Mouse (Mus musculus) MEL (cell line): ENCODE measurements around the gene Whrn. TPM values are rescaled to one million over a fixed set of nuclear protein-coding genes. Genes with fewer than 3 reads are reported as not detected.

Experiments used
- DNase-seq: peaks from one replicate; pipeline ENCODE4 v3.0.0; 2011; ENCODE audit warnings: low read depth, low spot score
- H3K27ac ChIP-seq: 2 replicates; pipeline ENCODE4 v1.5.1; 2012; ENCODE audit warnings: low read depth, mild to moderate bottlenecking, control low read depth, low read length, moderate library complexity; ENCODE audit not compliant: control insufficient read depth
- H3K27me3 ChIP-seq, 2 experiments: fragments of 150-350 bp in 1 of 2; sonication (generic) in 1 of 2; 2 replicates each; pipeline ENCODE4 v1.6.1; 2012; ENCODE audit warnings: low read length in 2 of 2, mild to moderate bottlenecking in 2 of 2, improper control_type of control experiment in 1 of 2, moderate library complexity in 1 of 2; ENCODE audit not compliant: insufficient read depth in 2 of 2, control insufficient read depth in 1 of 2
- H3K36me3 ChIP-seq, 2 experiments: 2 replicates each; pipeline ENCODE4 v1.6.1; 2012 to 2014; ENCODE audit warnings: low read length in 2 of 2, improper control_type of control experiment in 1 of 2, inconsistent platforms in 1 of 2, mild to moderate bottlenecking in 1 of 2; ENCODE audit not compliant: insufficient read depth in 2 of 2, control insufficient read depth in 1 of 2
- H3K4me1 ChIP-seq, 2 experiments: fragments of 150-350 bp in 1 of 2; sonication (generic) in 1 of 2; 2 replicates each; pipeline ENCODE4 v1.6.1; 2012; ENCODE audit warnings: low read length in 2 of 2, improper control_type of control experiment in 1 of 2, mild to moderate bottlenecking in 1 of 2; ENCODE audit not compliant: insufficient read depth in 2 of 2, control insufficient read depth in 1 of 2
- H3K4me3 ChIP-seq, 2 experiments: fragments of 150-350 bp in 1 of 2; sonication (generic) in 1 of 2; 2 replicates each; pipeline ENCODE4 v1.5.1; 2012; ENCODE audit warnings: low read depth in 2 of 2, low read length in 2 of 2, mild to moderate bottlenecking in 2 of 2, moderate library complexity in 2 of 2, control low read depth in 1 of 2, improper control_type of control experiment in 1 of 2; ENCODE audit not compliant: control insufficient read depth in 1 of 2, insufficient read depth in 1 of 2
- H3K79me2 ChIP-seq: 2 replicates; pipeline ENCODE4 v1.6.1; 2012; ENCODE audit warnings: mild to moderate bottlenecking, low read length, moderate library complexity; ENCODE audit not compliant: control insufficient read depth, poor library complexity, insufficient read depth
- H3K9ac ChIP-seq: 2 replicates; pipeline ENCODE4 v1.6.1; 2012; ENCODE audit warnings: low read depth, mild to moderate bottlenecking, control low read depth, low read length, moderate library complexity; ENCODE audit not compliant: control insufficient read depth, poor library complexity, severe bottlenecking
- H3K9me3 ChIP-seq: fragments of 150-350 bp; sonication (generic); replicated peaks from 2 replicates; pipeline ENCODE4 v1.6.1; 2012; ENCODE audit warnings: mild to moderate bottlenecking, low read length, improper control_type of control experiment, moderate library complexity; ENCODE audit not compliant: insufficient read depth
- BHLHE40 ChIP-seq: IDR thresholded peaks from 2 replicates; pipeline ENCODE4 v1.6.1; 2012; ENCODE audit warnings: low read depth, mild to moderate bottlenecking, inconsistent platforms, low read length, improper control_type of control experiment, borderline replicate concordance
- CHD1 ChIP-seq: IDR thresholded peaks from 2 replicates; pipeline ENCODE4 v1.6.1; 2012; ENCODE audit warnings: low read depth, mild to moderate bottlenecking, inconsistent platforms, low read length, improper control_type of control experiment
- CTCF ChIP-seq, 3 experiments: IDR thresholded peaks in 2 of 3; conservative IDR thresholded peaks in 1 of 3; 2 replicates each; pipeline ENCODE4 v1.5.1; 2011 to 2012; ENCODE audit warnings: low read length in 3 of 3, low read depth in 2 of 3, mild to moderate bottlenecking in 2 of 3, improper control_type of control experiment in 1 of 3, inconsistent platforms in 1 of 3, mixed read lengths in 1 of 3, moderate library complexity in 1 of 3; ENCODE audit not compliant: control insufficient read depth in 1 of 3, insufficient read depth in 1 of 3, poor library complexity in 1 of 3, severe bottlenecking in 1 of 3
- ETS1 ChIP-seq: IDR thresholded peaks from 2 replicates; pipeline ENCODE4 v1.6.1; 2012; ENCODE audit warnings: low read depth, mild to moderate bottlenecking, inconsistent platforms, low read length, improper control_type of control experiment, moderate library complexity
- GABPA ChIP-seq: IDR thresholded peaks from 2 replicates; pipeline ENCODE4 v1.6.1; 2012; ENCODE audit warnings: low read depth, mild to moderate bottlenecking, inconsistent platforms, low read length, improper control_type of control experiment, moderate library complexity
- GATA1 ChIP-seq: IDR thresholded peaks from 2 replicates; pipeline ENCODE4 v1.6.1; 2011; ENCODE audit warnings: low read depth, low read length, improper control_type of control experiment
- JUND ChIP-seq: IDR thresholded peaks from 2 replicates; pipeline ENCODE4 v1.6.1; 2011; ENCODE audit warnings: low read depth, mild to moderate bottlenecking, improper control_type of control experiment, low read length
- MAX ChIP-seq: IDR thresholded peaks from 2 replicates; pipeline ENCODE4 v1.6.1; 2011; ENCODE audit warnings: low read length, improper control_type of control experiment
- MAZ ChIP-seq: IDR thresholded peaks from 2 replicates; pipeline ENCODE4 v1.6.1; 2012; ENCODE audit warnings: low read depth, mild to moderate bottlenecking, inconsistent platforms, low read length, improper control_type of control experiment
- MEF2A ChIP-seq: IDR thresholded peaks from 2 replicates; pipeline ENCODE4 v1.6.1; 2014; ENCODE audit warnings: low read depth, mild to moderate bottlenecking, inconsistent platforms, low read length, improper control_type of control experiment; ENCODE audit not compliant: poor library complexity, insufficient replicate concordance, severe bottlenecking; ENCODE audit errors: extremely low read depth
- MYB ChIP-seq: IDR thresholded peaks from 2 replicates; pipeline ENCODE4 v1.6.1; 2011; ENCODE audit warnings: mild to moderate bottlenecking, low read depth, low read length, improper control_type of control experiment
- NELFE ChIP-seq: IDR thresholded peaks from 2 replicates; pipeline ENCODE4 v1.6.1; 2011; ENCODE audit warnings: low read depth, low read length, improper control_type of control experiment
- NRF1 ChIP-seq: IDR thresholded peaks from 2 replicates; pipeline ENCODE4 v1.6.1; 2014; ENCODE audit warnings: low read depth, mild to moderate bottlenecking, inconsistent platforms, low read length, improper control_type of control experiment, moderate library complexity; ENCODE audit not compliant: poor library complexity, insufficient read depth, severe bottlenecking
- POLR2A ChIP-seq, 2 experiments: IDR thresholded peaks; 2 replicates each; pipeline ENCODE4 v1.6.1; 2011 to 2012; ENCODE audit warnings: low read length in 2 of 2, mild to moderate bottlenecking in 2 of 2, control low read depth in 1 of 2, improper control_type of control experiment in 1 of 2, low read depth in 1 of 2, moderate library complexity in 1 of 2; ENCODE audit not compliant: control insufficient read depth in 1 of 2, insufficient read depth in 1 of 2, poor library complexity in 1 of 2
- POLR2AphosphoS2 ChIP-seq: IDR thresholded peaks from 2 replicates; pipeline ENCODE4 v1.6.1; 2011; ENCODE audit warnings: low read length, improper control_type of control experiment
- POLR2AphosphoS5 ChIP-seq: IDR thresholded peaks from 2 replicates; pipeline ENCODE4 v1.6.1; 2012; ENCODE audit warnings: low read depth, borderline replicate concordance, mild to moderate bottlenecking, inconsistent platforms, low read length, moderate library complexity, mixed read lengths
- RAD21 ChIP-seq: IDR thresholded peaks from 2 replicates; pipeline ENCODE4 v1.6.1; 2011; ENCODE audit warnings: mild to moderate bottlenecking, low read depth, low read length, improper control_type of control experiment
- RCOR1 ChIP-seq: IDR thresholded peaks from 2 replicates; pipeline ENCODE4 v1.6.1; 2012; ENCODE audit warnings: low read depth, mild to moderate bottlenecking, inconsistent platforms, low read length, improper control_type of control experiment
- SIN3A ChIP-seq: IDR thresholded peaks from 2 replicates; pipeline ENCODE4 v1.6.1; 2012; ENCODE audit warnings: low read length, improper control_type of control experiment, inconsistent platforms
- TAL1 ChIP-seq: IDR thresholded peaks from 2 replicates; pipeline ENCODE4 v1.6.1; 2012; ENCODE audit warnings: mild to moderate bottlenecking, inconsistent platforms, low read length, moderate library complexity, mixed read lengths
- TBP ChIP-seq: IDR thresholded peaks from 2 replicates; pipeline ENCODE4 v1.8.0; 2011; ENCODE audit warnings: low read depth, low read length, improper control_type of control experiment
- TCF12 ChIP-seq: IDR thresholded peaks from 2 replicates; pipeline ENCODE4 v1.6.1; 2014; ENCODE audit warnings: low read depth, mild to moderate bottlenecking, inconsistent platforms, low read length, improper control_type of control experiment, moderate library complexity
- UBTF ChIP-seq: IDR thresholded peaks from 2 replicates; pipeline ENCODE4 v1.6.1; 2012; ENCODE audit warnings: low read depth, mild to moderate bottlenecking, inconsistent platforms, low read length, improper control_type of control experiment, moderate library complexity, borderline replicate concordance; ENCODE audit not compliant: insufficient read depth
- ZKSCAN1 ChIP-seq: IDR thresholded peaks from 2 replicates; pipeline ENCODE4 v1.6.1; 2012; ENCODE audit warnings: low read depth, mild to moderate bottlenecking, inconsistent platforms, low read length, improper control_type of control experiment, moderate library complexity
- ZMIZ1 ChIP-seq: IDR thresholded peaks from 2 replicates; pipeline ENCODE4 v1.6.1; 2012; ENCODE audit warnings: low read depth, mild to moderate bottlenecking, inconsistent platforms, low read length, improper control_type of control experiment, moderate library complexity
- ZNF384 ChIP-seq: IDR thresholded peaks from 2 replicates; pipeline ENCODE4 v1.6.1; 2012; ENCODE audit warnings: low read depth, mild to moderate bottlenecking, inconsistent platforms, low read length, improper control_type of control experiment
- polyA plus RNA-seq, 2 experiments: library from polyadenylated mRNA; stranded (reverse) in 1 of 2; unstranded in 1 of 2; fragments of >175 nt in 1 of 2; fragments of >200 nt in 1 of 2; gene quantifications; 2 replicates each; pipeline versions ENCODE4 v1.2.1 to v1.2.4; 2012; ENCODE audit warnings: low replicate concordance in 2 of 2, low read depth in 1 of 2; ENCODE audit not compliant: insufficient read length in 2 of 2, insufficient read depth in 1 of 2, missing spikeins in 1 of 2
- total RNA-seq: library from RNA; depleted of rRNA; stranded (reverse); fragments of 300-350 nt; gene quantifications from 2 replicates; pipeline ENCODE4 v1.2.3, GENCODE M21; 2012

Gene Whrn
- total and polyA plus RNA-seq, 3 experiments: not detected

GRCm38 (mm10) chr4:63491521-63491920 is 4.3 kb downstream of the Whrn start:
- H3K27ac ChIP-seq: no peak overlapping the region
- H3K36me3 ChIP-seq: no peaks in the 10 kb centered on the region
- H3K9me3 ChIP-seq: no peaks in the 10 kb centered on the region
- TF ChIP-seq MAX: no peak
- TF ChIP-seq POLR2A (IDR thresholded peaks at IDR 0.05; ENCODE audit: control insufficient read depth in 1 of 2, insufficient read depth in 1 of 2, low read depth in 1 of 2, low read length in 2 of 2, poor library complexity in 1 of 2): no peak
- no peak for TF ChIP-seq ZNF384
- no peak for TF ChIP-seq TBP
- no peak for TF ChIP-seq RCOR1
- no peak for TF ChIP-seq SIN3A
- no peak for TF ChIP-seq RAD21
- TF ChIP-seq POLR2AphosphoS2: no peak
- no peak for TF ChIP-seq TCF12
- TF ChIP-seq ETS1: no peak
- no peak for TF ChIP-seq JUND
- TF ChIP-seq CHD1: no peak
- TF ChIP-seq NELFE: no peak
- no peak overlapping the region for H3K9ac ChIP-seq
- H3K27me3 ChIP-seq: no peaks in the 10 kb centered on the region; a peak in 1 of 4 replicates
- no peak overlapping the region for H3K4me3 ChIP-seq
- no peaks in the 10 kb centered on the region for H3K4me1 ChIP-seq
- no peaks in the 10 kb centered on the region for H3K79me2 ChIP-seq
- no peak for DNase-seq

- Histone ChIP-seq H3K4me3 (no peak overlapping the region), H3K27ac (no peak overlapping the region)
- no peak for DNase-seq
- no peak for TF ChIP-seq CTCF (IDR thresholded peaks at IDR 0.05 in 2 of 3, conservative IDR thresholded peaks at IDR 0.05 in 1 of 3; ENCODE audit: control insufficient read depth in 1 of 3, insufficient read depth in 1 of 3, low read depth in 2 of 3, low read length in 3 of 3, poor library complexity in 1 of 3, severe bottlenecking in 1 of 3)
- TF ChIP-seq BHLHE40: no peak
- no peak for TF ChIP-seq GATA1
- TF ChIP-seq TAL1: no peak
- no peak for TF ChIP-seq GABPA
- TF ChIP-seq NELFE: no peak
- no peak for TF ChIP-seq MEF2A
- no peak for TF ChIP-seq CHD1
- TF ChIP-seq MAX: no peak
- TF ChIP-seq UBTF: no peak
- TF ChIP-seq POLR2AphosphoS5: no peak
- TF ChIP-seq MAZ: no peak
- TF ChIP-seq MYB: no peak
- TF ChIP-seq JUND: no peak
- TF ChIP-seq NRF1: no peak
- no peak for TF ChIP-seq ZKSCAN1
- TF ChIP-seq ZMIZ1: no peak
- TF ChIP-seq POLR2A (IDR thresholded peaks at IDR 0.05; ENCODE audit: control insufficient read depth in 1 of 2, insufficient read depth in 1 of 2, low read depth in 1 of 2, low read length in 2 of 2, poor library complexity in 1 of 2): no peak
- TF ChIP-seq TBP: no peak
- no peak for TF ChIP-seq RAD21
- TF ChIP-seq, all 39 proteins: peak for 0
- H3K27me3 ChIP-seq: no peaks in the 10 kb centered on the region; a peak in 1 of 4 replicates
- no peaks in the 10 kb centered on the region for H3K9me3 ChIP-seq
- no peaks in the 10 kb centered on the region for H3K36me3 ChIP-seq
- no peaks in the 10 kb centered on the region for H3K4me1 ChIP-seq
- no peaks in the 10 kb centered on the region for H3K79me2 ChIP-seq
- H3K9ac ChIP-seq: no peak overlapping the region
These were observed 5.6 kb downstream of the Whrn start for GRCm38 (mm10) chr4:63490146-63490545.
